Mouse (Mus musculus) ES-Bruce4 (cell line): Measurements from ENCODE around the gene Nhlh2. TPM values are rescaled to one million over a fixed set of nuclear protein-coding genes. Genes with fewer than 3 reads are reported as not detected.

Source experiments
- H3K27ac ChIP-seq: 2 replicates; pipeline ENCODE4 v1.5.1; 2012; ENCODE audit warnings: low read length, inconsistent platforms; ENCODE audit not compliant: insufficient read depth
- H3K27me3 ChIP-seq: 2 replicates; pipeline ENCODE4 v1.6.1; 2012; ENCODE audit warnings: mild to moderate bottlenecking, low read length, inconsistent platforms; ENCODE audit not compliant: control insufficient read depth, poor library complexity, insufficient read depth, severe bottlenecking
- H3K36me3 ChIP-seq: 2 replicates; pipeline ENCODE4 v1.6.1; 2012; ENCODE audit warnings: inconsistent platforms, mild to moderate bottlenecking, low read length, moderate library complexity; ENCODE audit not compliant: control insufficient read depth, poor library complexity, insufficient read depth, severe bottlenecking
- H3K4me1 ChIP-seq: one replicate; pipeline ENCODE4 v1.8.1; 2011; ENCODE audit warnings: low read length; ENCODE audit not compliant: control insufficient read depth, insufficient read depth
- H3K4me3 ChIP-seq: 2 replicates; pipeline ENCODE4 v1.5.1; 2011; ENCODE audit warnings: low read depth, mild to moderate bottlenecking, low read length
- H3K9ac ChIP-seq: 2 replicates; pipeline ENCODE4 v1.6.1; 2012; ENCODE audit warnings: low read depth, mild to moderate bottlenecking, inconsistent platforms; ENCODE audit not compliant: poor library complexity, severe bottlenecking
- H3K9me3 ChIP-seq: replicated peaks from 2 replicates; pipeline ENCODE4 v1.6.1; 2012; ENCODE audit warnings: mild to moderate bottlenecking, low read length, inconsistent platforms; ENCODE audit not compliant: control insufficient read depth, poor library complexity, insufficient read depth, severe bottlenecking
- CTCF ChIP-seq: IDR thresholded peaks from one replicate; pipeline ENCODE4 v1.8.1; 2011; ENCODE audit warnings: low read depth, low read length
- EP300 ChIP-seq: IDR thresholded peaks from 2 replicates; pipeline ENCODE4 v1.6.1; 2011; ENCODE audit warnings: low read depth, low read length; ENCODE audit not compliant: insufficient read depth
- POLR2A ChIP-seq: IDR thresholded peaks from one replicate; pipeline ENCODE4 v1.8.1; 2011; ENCODE audit warnings: low read length; ENCODE audit not compliant: insufficient read depth
- polyA plus RNA-seq: library from polyadenylated mRNA; stranded (reverse); fragments of >200 nt; gene quantifications from 2 replicates; pipeline ENCODE4 v1.2.4, GENCODE M21; 2011; ENCODE audit warnings: low read depth; ENCODE audit not compliant: missing spikeins, insufficient read depth, insufficient read length

The Nhlh2 gene
- not detected in 2 replicates for polyA plus RNA-seq

GRCm38 (mm10) chr3:102009926-102010381 lies at the start of gene Nhlh2:
Nhlh2 (plus strand) TSS chr3:102010076.
- H3K36me3 ChIP-seq = no peaks in the 10 kb centered on the region
- H3K4me3 ChIP-seq = no peak within 1 kb of the TSS
- no peaks in the 10 kb centered on the region for H3K4me1 ChIP-seq
- no peaks in the 10 kb centered on the region for H3K9me3 ChIP-seq
- no peak within 1 kb of the TSS for H3K27ac ChIP-seq
- TF ChIP-seq POLR2A = no peak
- TF ChIP-seq EP300 = no peak
- no peak for TF ChIP-seq CTCF
- H3K9ac ChIP-seq = no peak within 1 kb of the TSS
- H3K27me3 ChIP-seq = peaks cover 7% of the 10 kb centered on the region

- no peak for TF ChIP-seq CTCF
- no peak for TF ChIP-seq EP300
- no peak for TF ChIP-seq POLR2A
- Histone ChIP-seq H3K9me3 (no peaks in the 10 kb centered on the region), H3K36me3 (no peaks in the 10 kb centered on the region), H3K9ac (no peak overlapping the region), H3K4me3 (no peak overlapping the region), H3K4me1 (no peaks in the 10 kb centered on the region), H3K27me3 (no peaks in the 10 kb centered on the region), H3K27ac (no peak overlapping the region)
These were observed 48.6 kb upstream of the Nhlh2 start for GRCm38 (mm10) chr3:101961146-101961835.

- no peak for TF ChIP-seq EP300
- TF ChIP-seq CTCF = no peak
- TF ChIP-seq POLR2A = no peak
- H3K4me1 ChIP-seq = no peaks in the 10 kb centered on the region
- no peaks in the 10 kb centered on the region for H3K36me3 ChIP-seq
- H3K4me3 ChIP-seq = no peak overlapping the region
- no peak overlapping the region for H3K27ac ChIP-seq
- no peak overlapping the region for H3K9ac ChIP-seq
- H3K9me3 ChIP-seq = no peaks in the 10 kb centered on the region
- H3K27me3 ChIP-seq = no peaks in the 10 kb centered on the region
These were observed 46.4 kb upstream of the Nhlh2 start for GRCm38 (mm10) chr3:101963501-101963900.

GRCm38 (mm10) chr3:101964352-101964751 lies 45.5 kb upstream of the Nhlh2 start:
- Histone ChIP-seq H3K27ac (no peak overlapping the region), H3K4me3 (no peak overlapping the region), H3K9ac (no peak overlapping the region), H3K4me1 (no peaks in the 10 kb centered on the region), H3K27me3 (no peaks in the 10 kb centered on the region), H3K36me3 (no peaks in the 10 kb centered on the region), H3K9me3 (no peaks in the 10 kb centered on the region)
- TF ChIP-seq CTCF = no peak
- TF ChIP-seq POLR2A = no peak
- TF ChIP-seq EP300 = no peak

GRCm38 (mm10) chr3:101966825-101967558 lies 42.9 kb upstream of the Nhlh2 start:
- Histone ChIP-seq H3K27me3 (no peaks in the 10 kb centered on the region), H3K4me1 (no peaks in the 10 kb centered on the region), H3K9ac (no peak overlapping the region), H3K36me3 (no peaks in the 10 kb centered on the region), H3K9me3 (no peaks in the 10 kb centered on the region), H3K27ac (no peak overlapping the region), H3K4me3 (no peak overlapping the region)
- TF ChIP-seq POLR2A = no peak
- no peak for TF ChIP-seq EP300
- no peak for TF ChIP-seq CTCF

- TF ChIP-seq CTCF = no peak
- no peak for TF ChIP-seq POLR2A
- no peak for TF ChIP-seq EP300
- Histone ChIP-seq H3K4me3 (no peak overlapping the region), H3K9me3 (no peaks in the 10 kb centered on the region), H3K27me3 (no peaks in the 10 kb centered on the region), H3K4me1 (no peaks in the 10 kb centered on the region), H3K36me3 (no peaks in the 10 kb centered on the region), H3K27ac (no peak overlapping the region), H3K9ac (no peak overlapping the region)
These were observed 34.5 kb upstream of the Nhlh2 start for GRCm38 (mm10) chr3:101975337-101975736.
